Mouse (Mus musculus) heart, embryonic 11.5 days (tissue): ENCODE measurements around the gene Baz2b. TPM values are rescaled to one million over a fixed set of nuclear protein-coding genes. Genes with fewer than 3 reads are reported as not detected.
A peak's percentile ranks its signal among the peaks of the same experiment; 100 is the strongest.

ENCODE experiments used
- ATAC-seq: fragments of 200-750 bp; cut with Nextera tagmentation; replicated peaks from 2 replicates; pipeline ENCODE4 v1.8.0; 2017; ENCODE audit warnings: moderate library complexity; ENCODE audit not compliant: insufficient number of reproducible peaks, low FRiP score, low TSS enrichment
- H3K27ac ChIP-seq: fragments of 300-500 bp; sonication (generic); 2 replicates; pipeline ENCODE4 v1.5.1; 2014; ENCODE audit warnings: mild to moderate bottlenecking, low read depth, low read length
- H3K27me3 ChIP-seq: fragments of 300-500 bp; sonication (generic); 2 replicates; pipeline ENCODE4 v1.6.1; 2014; ENCODE audit warnings: mild to moderate bottlenecking, low read length, mixed read lengths; ENCODE audit not compliant: control insufficient read depth, insufficient read depth
- H3K36me3 ChIP-seq: fragments of 300-500 bp; sonication (generic); 2 replicates; pipeline ENCODE4 v1.6.1; 2014; ENCODE audit warnings: mild to moderate bottlenecking, low read length, moderate library complexity, mixed read lengths; ENCODE audit not compliant: control insufficient read depth, insufficient read depth
- H3K4me1 ChIP-seq: fragments of 300-500 bp; sonication (generic); 2 replicates; pipeline ENCODE4 v1.6.1; 2014; ENCODE audit warnings: low read length; ENCODE audit not compliant: control insufficient read depth, insufficient read depth
- H3K4me2 ChIP-seq: fragments of 300-500 bp; sonication (generic); 2 replicates; pipeline ENCODE4 v1.6.1; 2014; ENCODE audit warnings: mild to moderate bottlenecking, moderate library complexity
- H3K4me3 ChIP-seq: fragments of 300-500 bp; sonication (generic); 2 replicates; pipeline ENCODE4 v1.5.1; 2014; ENCODE audit warnings: low read depth, low read length
- H3K9ac ChIP-seq: fragments of 300-500 bp; sonication (generic); 2 replicates; pipeline ENCODE4 v1.6.1; 2014; ENCODE audit warnings: mild to moderate bottlenecking, low read depth, low read length, moderate library complexity
- H3K9me3 ChIP-seq: fragments of 300-500 bp; sonication (generic); replicated peaks from 2 replicates; pipeline ENCODE4 v1.6.1; 2016; ENCODE audit warnings: low read length; ENCODE audit not compliant: control insufficient read depth
- WGBS: fragments of 180-500 bp; shearing (Covaris S2); extraction: QIAGEN DNeasy Blood & Tissue Kit; methylation state at CpG from one replicate; pipeline ENCODE4 v1.1.7; 2014; ENCODE audit not compliant: insufficient replicate concordance; 5-methylcytosine and 5-hydroxymethylcytosine counted together
- polyA plus RNA-seq: library from polyadenylated mRNA; unstranded; fragments of >200 nt; fragmentation: Nextera tagmentation; extraction: Ambion mirVana; gene quantifications from 2 replicates; pipeline ENCODE4 v1.2.1, GENCODE M21; 2014

Baz2b gene
- polyA plus RNA-seq, 1 experiment from 2014 or later = 56.1 TPM

DNA sequence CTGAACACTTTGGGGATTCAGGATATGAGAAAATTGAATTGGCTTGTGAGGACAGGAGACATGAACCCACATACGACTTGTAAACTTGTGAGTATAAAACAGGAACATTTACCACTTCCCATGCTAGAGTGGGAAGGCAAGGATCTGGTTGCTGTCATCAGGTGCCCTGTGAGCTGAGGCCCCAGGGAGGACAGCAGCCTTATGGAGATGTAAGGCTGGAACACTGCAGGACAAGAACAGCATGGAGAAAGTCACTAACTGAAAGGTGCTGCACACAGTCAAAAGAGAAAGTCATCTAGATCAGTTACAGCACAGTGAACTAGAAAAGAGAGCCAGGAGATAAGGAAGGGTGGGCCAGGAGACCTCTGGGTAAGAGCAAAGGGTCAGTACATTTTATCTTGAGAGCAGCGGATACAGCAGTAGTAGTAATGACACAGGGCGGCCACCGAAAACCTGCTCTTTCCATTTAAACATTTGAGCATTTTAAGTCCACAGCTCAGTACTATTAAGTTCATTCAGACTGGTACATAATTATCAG, 236.5 kb downstream of the Baz2b start:
- Histone ChIP-seq H3K9ac (no peak overlapping the region), H3K36me3 (no peaks in the 10 kb centered on the region), H3K4me1 (peaks cover 25% of the 10 kb centered on the region), H3K4me2 (peak overlapping the region; percentile 3), H3K27ac (peak overlapping the region; percentile 68), H3K9me3 (no peaks in the 10 kb centered on the region), H3K27me3 (no peaks in the 10 kb centered on the region), H3K4me3 (no peak overlapping the region)
- ATAC-seq = no peak
- 24% methylated on average over 4 of the region's 4 CpGs for WGBS

DNA sequence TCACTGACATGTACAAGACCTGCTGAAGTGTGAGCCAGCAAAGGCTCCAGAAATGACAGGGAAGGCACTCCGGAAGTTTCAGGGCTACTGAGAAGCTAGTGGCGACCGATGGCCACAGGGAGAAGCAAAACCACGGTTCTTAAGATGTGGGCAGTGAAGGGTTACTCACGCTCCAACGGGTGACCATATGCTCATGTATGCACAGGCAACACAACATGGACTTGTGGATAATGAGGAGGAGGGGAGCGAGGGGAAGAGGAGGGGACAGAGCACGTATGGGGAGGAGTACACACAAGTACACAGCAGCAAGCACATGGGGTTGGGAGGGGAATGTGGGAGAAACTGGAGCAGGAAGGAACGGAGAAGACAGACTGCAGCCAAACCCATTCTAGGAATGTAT, 239.1 kb downstream of the Baz2b start:
- Histone ChIP-seq H3K27ac (no peak overlapping the region), H3K9ac (no peak overlapping the region), H3K27me3 (no peaks in the 10 kb centered on the region), H3K4me3 (no peak overlapping the region), H3K4me2 (no peak overlapping the region), H3K36me3 (peaks cover 7% of the 10 kb centered on the region; the same call in 1 of the 2 replicates), H3K9me3 (no peaks in the 10 kb centered on the region), H3K4me1 (peaks cover 22% of the 10 kb centered on the region)
- ATAC-seq = no peak
- 78% methylated on average over 9 of the region's 9 CpGs for WGBS

DNA sequence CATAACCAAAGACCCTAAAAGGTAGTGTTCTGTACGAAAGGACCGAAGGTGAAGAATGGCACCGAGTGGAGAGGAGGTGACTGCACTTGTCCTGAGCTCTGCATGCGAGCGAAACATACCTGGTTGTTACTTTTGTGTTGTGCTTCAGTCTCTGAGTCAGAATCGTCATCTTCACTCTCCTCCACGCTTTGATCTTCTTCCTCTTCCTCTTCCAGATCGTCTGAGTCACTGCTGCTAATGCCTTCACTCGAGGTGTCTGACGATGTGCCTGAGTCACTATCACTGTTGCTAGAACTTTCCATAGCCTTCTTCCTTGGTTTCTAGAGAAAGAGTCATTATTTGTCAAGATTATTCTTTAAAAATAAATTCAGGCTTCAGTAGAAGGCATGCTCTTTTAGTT, 240.5 kb downstream of the Baz2b start:
- ATAC-seq = no peak
- H3K9me3 ChIP-seq = no peaks in the 10 kb centered on the region
- peaks cover 7% of the 10 kb centered on the region; the same call in 1 of the 2 replicates for H3K36me3 ChIP-seq
- H3K27ac ChIP-seq = no peak overlapping the region
- peaks cover 18% of the 10 kb centered on the region for H3K4me1 ChIP-seq
- no peak overlapping the region for H3K4me2 ChIP-seq
- H3K27me3 ChIP-seq = no peaks in the 10 kb centered on the region
- 75% methylated on average over 10 of the region's 10 CpGs for WGBS
- H3K9ac ChIP-seq = no peak overlapping the region
- no peak overlapping the region for H3K4me3 ChIP-seq

DNA sequence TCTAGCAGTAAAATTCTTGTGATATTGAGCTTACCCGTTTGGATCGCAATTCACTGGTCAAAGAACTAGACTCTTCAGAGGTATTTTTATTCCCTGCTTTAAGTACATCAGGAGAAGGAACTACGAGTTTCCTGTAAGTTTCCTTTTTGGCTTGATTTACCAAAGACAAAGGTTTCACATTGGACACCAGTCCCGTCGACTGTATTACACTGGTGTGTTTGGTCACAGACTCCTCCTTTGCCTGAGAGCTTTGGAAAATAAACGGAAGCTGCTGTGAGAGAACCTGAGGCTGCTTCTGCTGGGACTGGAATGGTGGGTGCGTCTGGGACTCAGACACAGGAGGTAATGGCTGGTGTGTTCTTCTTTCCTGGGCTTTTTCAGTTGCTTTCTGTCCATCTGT, 241.0 kb downstream of the Baz2b start:
- H3K27ac ChIP-seq = no peak overlapping the region
- no peak overlapping the region for H3K4me2 ChIP-seq
- H3K4me3 ChIP-seq = no peak overlapping the region
- 86% methylated on average over 7 of the region's 7 CpGs for WGBS
- no peaks in the 10 kb centered on the region for H3K27me3 ChIP-seq
- H3K9ac ChIP-seq = no peak overlapping the region
- no peak; the same call in 1 of the 2 replicates for ATAC-seq
- peaks cover 13% of the 10 kb centered on the region for H3K4me1 ChIP-seq
- H3K9me3 ChIP-seq = no peaks in the 10 kb centered on the region
- peaks cover 7% of the 10 kb centered on the region; the same call in 1 of the 2 replicates for H3K36me3 ChIP-seq

DNA sequence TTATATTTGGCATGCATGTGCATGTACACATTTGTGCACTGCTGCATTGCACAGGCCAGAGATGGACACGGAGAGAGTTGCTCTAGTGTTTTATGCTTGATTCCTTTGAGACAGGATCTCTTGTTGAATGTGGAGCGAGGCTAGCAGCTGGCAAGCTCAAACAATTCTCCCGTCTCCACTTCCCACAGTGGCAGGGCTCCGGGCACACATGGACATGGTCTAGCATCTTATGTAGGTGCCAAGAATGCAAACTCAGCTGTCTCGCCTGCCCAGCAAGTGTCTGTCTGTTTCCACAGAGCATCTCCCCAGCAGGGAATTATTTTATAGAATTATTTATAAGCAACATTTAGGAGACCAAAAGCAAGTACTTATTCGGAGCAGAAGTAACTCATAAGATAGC, 243.2 kb downstream of the Baz2b start:
- ATAC-seq = no peak
- Histone ChIP-seq H3K27me3 (no peaks in the 10 kb centered on the region), H3K4me2 (no peak overlapping the region), H3K4me1 (peaks cover 8% of the 10 kb centered on the region), H3K9ac (no peak overlapping the region), H3K27ac (no peak overlapping the region), H3K9me3 (no peaks in the 10 kb centered on the region), H3K36me3 (peaks cover 9% of the 10 kb centered on the region; the same call in 1 of the 2 replicates), H3K4me3 (no peak overlapping the region)
- WGBS = 91% methylated on average over 6 of the region's 6 CpGs

DNA sequence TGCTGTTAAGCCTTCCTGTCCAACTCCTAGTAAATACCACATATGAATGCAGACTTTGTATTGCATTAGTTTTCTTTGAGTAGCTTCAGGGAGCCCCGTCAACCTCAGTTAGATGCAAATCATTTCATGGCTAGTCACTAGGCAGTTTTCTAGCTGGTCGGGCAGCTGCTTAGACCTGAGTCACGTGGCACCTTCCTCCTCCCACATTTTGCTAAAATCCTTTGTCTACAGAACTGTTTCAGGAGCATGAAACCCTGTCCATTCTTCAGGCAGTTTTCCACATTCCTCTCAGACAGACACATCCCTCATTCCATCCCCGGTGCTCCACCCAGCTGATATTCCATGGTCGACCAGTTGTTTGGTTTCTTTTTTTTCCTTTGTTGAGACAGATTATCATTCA, 246.6 kb downstream of the Baz2b start:
- H3K9me3 ChIP-seq = no peaks in the 10 kb centered on the region
- no peak overlapping the region for H3K9ac ChIP-seq
- peaks cover 11% of the 10 kb centered on the region; the same call in 1 of the 2 replicates for H3K36me3 ChIP-seq
- H3K27me3 ChIP-seq = no peaks in the 10 kb centered on the region
- H3K27ac ChIP-seq = peak overlapping the region; percentile 65
- WGBS = 63% methylated on average over 5 of the region's 5 CpGs
- H3K4me2 ChIP-seq = no peak overlapping the region
- no peak for ATAC-seq
- no peak overlapping the region for H3K4me3 ChIP-seq
- H3K4me1 ChIP-seq = peaks cover 13% of the 10 kb centered on the region

DNA sequence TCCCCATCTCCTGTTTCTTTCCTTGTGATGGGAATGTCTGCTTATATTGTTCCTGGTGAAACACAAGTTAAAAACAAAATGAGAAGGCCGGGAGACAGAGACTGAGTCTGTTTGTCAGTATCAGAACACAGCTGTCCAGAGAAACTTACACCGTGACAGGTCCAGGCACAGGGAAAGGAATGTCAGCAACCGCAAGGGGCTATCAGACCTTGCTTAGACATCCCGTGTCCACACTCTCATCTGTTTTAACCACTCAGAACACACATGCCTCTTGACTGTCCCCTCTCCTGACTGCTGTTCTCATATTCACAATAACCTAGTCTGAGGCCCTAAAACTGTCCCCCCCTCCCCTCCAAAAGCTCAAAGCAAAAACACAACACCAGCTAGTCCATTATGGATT, 247.1 kb downstream of the Baz2b start:
- 39% methylated on average over 4 of the region's 4 CpGs for WGBS
- peaks cover 13% of the 10 kb centered on the region for H3K4me1 ChIP-seq
- no peaks in the 10 kb centered on the region for H3K27me3 ChIP-seq
- H3K36me3 ChIP-seq = peaks cover 11% of the 10 kb centered on the region; the same call in 1 of the 2 replicates
- H3K9ac ChIP-seq = no peak overlapping the region
- no peak overlapping the region for H3K4me3 ChIP-seq
- H3K9me3 ChIP-seq = no peaks in the 10 kb centered on the region
- ATAC-seq = no peak
- H3K4me2 ChIP-seq = no peak overlapping the region
- peak overlapping the region; percentile 65 for H3K27ac ChIP-seq

DNA sequence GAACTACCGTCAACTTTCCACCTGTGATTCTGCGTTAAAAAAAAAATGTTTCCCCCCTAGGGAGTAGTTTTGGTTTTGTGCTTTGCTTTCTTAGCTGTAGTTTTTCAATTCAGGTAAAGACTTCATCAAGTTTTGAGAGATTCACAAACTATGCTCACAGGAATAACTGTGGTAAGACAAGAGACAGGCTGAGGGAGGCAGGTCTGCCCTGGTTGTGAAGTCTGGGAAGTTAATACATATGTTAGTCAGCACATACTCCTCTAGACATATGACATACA, 249.2 kb downstream of the Baz2b start:
- no peaks in the 10 kb centered on the region for H3K9me3 ChIP-seq
- no peaks in the 10 kb centered on the region for H3K27me3 ChIP-seq
- peaks cover 4% of the 10 kb centered on the region; the same call in 1 of the 2 replicates for H3K36me3 ChIP-seq
- 80% methylated on average over 2 of the region's 2 CpGs for WGBS
- peaks cover 13% of the 10 kb centered on the region for H3K4me1 ChIP-seq
- no peak for ATAC-seq
- no peak overlapping the region for H3K4me2 ChIP-seq
- 0 out of 2 replicates have a peak overlapping the region, but pooled peaks have one; percentile 67 for H3K27ac ChIP-seq
- H3K4me3 ChIP-seq = no peak overlapping the region
- no peak overlapping the region for H3K9ac ChIP-seq
